Mouse (Mus musculus) liver, postnatal 0 days (tissue): ENCODE measurements around the gene Izumo2. TPM values are rescaled to one million over a fixed set of nuclear protein-coding genes. Genes with fewer than 3 reads are reported as not detected.
"Not testable (repeated sequence)": the region's sequence is repeated elsewhere in the genome, so short reads cannot be mapped to it uniquely, and the experiment has no call there.

Experiments used
- ATAC-seq: fragments of 200-750 bp; cut with Nextera tagmentation; 2 replicates; pipeline ENCODE4 v1.8.0; 2017; ENCODE audit warnings: mild to moderate bottlenecking, moderate library complexity
- DNase-seq: peaks from one replicate; pipeline ENCODE4 v3.0.0-alpha.2; 2016
- H3K27ac ChIP-seq: fragments of 300-500 bp; sonication (generic); 2 replicates; pipeline ENCODE4 v1.5.1; 2014; ENCODE audit warnings: antibody characterized with exemption, moderate library complexity, mild to moderate bottlenecking, low read depth
- H3K27me3 ChIP-seq: fragments of 300-500 bp; sonication (generic); 2 replicates; pipeline ENCODE4 v1.6.1; 2014; ENCODE audit warnings: low read length, control low read depth, mixed read lengths; ENCODE audit not compliant: insufficient read depth
- H3K36me3 ChIP-seq: fragments of 300-500 bp; sonication (generic); replicated peaks from 2 replicates; pipeline ENCODE4 v1.6.1; 2014; ENCODE audit warnings: mild to moderate bottlenecking, control low read depth, low read length, moderate library complexity, mixed read lengths; ENCODE audit not compliant: insufficient read depth
- H3K4me1 ChIP-seq: fragments of 300-500 bp; sonication (generic); 2 replicates; pipeline ENCODE4 v1.6.1; 2014; ENCODE audit warnings: antibody characterized with exemption, mild to moderate bottlenecking, control low read depth; ENCODE audit not compliant: insufficient read depth
- H3K4me2 ChIP-seq: fragments of 300-500 bp; sonication (generic); 2 replicates; pipeline ENCODE4 v1.6.1; 2014; ENCODE audit warnings: low read depth, mild to moderate bottlenecking, low read length, moderate library complexity, mixed read lengths
- H3K4me3 ChIP-seq: fragments of 300-500 bp; sonication (generic); 2 replicates; pipeline ENCODE4 v1.5.1; 2014; ENCODE audit warnings: low read depth, low read length
- H3K9ac ChIP-seq: fragments of 300-500 bp; sonication (generic); replicated peaks from 2 replicates; pipeline ENCODE4 v1.6.1; 2014; ENCODE audit warnings: mild to moderate bottlenecking, moderate library complexity
- H3K9me3 ChIP-seq: fragments of 300-500 bp; sonication (generic); 2 replicates; pipeline ENCODE4 v1.6.1; 2016; ENCODE audit warnings: mild to moderate bottlenecking, control low read depth, low read length, mixed read lengths
- CTCF ChIP-seq: sonication (generic); IDR thresholded peaks from 2 replicates; pipeline ENCODE4 v1.5.1; 2016; ENCODE audit warnings: antibody characterized with exemption, low read depth
- EP300 ChIP-seq: IDR thresholded peaks from 2 replicates; pipeline ENCODE4 v1.6.1; 2016; ENCODE audit warnings: antibody characterized with exemption, low read depth, mild to moderate bottlenecking
- WGBS: fragments of 180-500 bp; shearing (Covaris S2); extraction: QIAGEN DNeasy Blood & Tissue Kit; methylation state at CpG from one replicate; pipeline ENCODE4 v1.1.7; 2014; ENCODE audit not compliant: insufficient replicate concordance; 5-methylcytosine and 5-hydroxymethylcytosine counted together
- polyA plus RNA-seq: library from polyadenylated mRNA; unstranded; fragments of >200 nt; fragmentation: Nextera tagmentation; extraction: Ambion mirVana; gene quantifications from 2 replicates; pipeline ENCODE4 v1.2.1, GENCODE M21; 2015

Izumo2 gene
- polyA plus RNA-seq, 1 experiment from 2014 or later: not detected

DNA sequence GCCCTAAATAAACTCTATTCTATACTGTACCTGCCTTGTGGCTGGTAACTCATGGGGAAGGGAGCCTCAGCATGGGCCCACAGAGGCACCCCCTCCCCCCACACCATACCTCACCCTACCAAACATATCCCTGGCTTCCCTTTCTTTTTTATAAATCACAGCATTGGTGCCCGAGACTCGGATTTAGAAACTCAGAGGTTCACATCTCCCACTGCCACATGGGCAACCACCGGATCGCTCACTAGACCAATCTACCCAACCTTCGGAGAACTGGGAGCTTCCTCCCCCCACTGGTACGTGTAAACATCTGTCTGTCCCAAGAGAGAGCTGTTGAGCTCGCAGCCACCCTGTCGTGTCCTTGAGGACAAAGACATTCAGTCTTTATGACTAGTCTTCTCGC lies 35.7 kb downstream of the Izumo2 start:
- Histone ChIP-seq H3K4me2 (no peak overlapping the region), H3K27ac (no peak overlapping the region), H3K27me3 (no peaks in the 10 kb centered on the region), H3K9me3 (no peaks in the 10 kb centered on the region), H3K9ac (no peak overlapping the region), H3K36me3 (no peaks in the 10 kb centered on the region), H3K4me1 (peaks cover 19% of the 10 kb centered on the region), H3K4me3 (no peak overlapping the region)
- 65% methylated on average over 9 of the region's 9 CpGs for WGBS
- TF ChIP-seq CTCF: no peak
- TF ChIP-seq EP300: no peak
- ATAC-seq (no peak), DNase-seq (no peak)

GRCm38 (mm10) chr7:44745076-44745475 lies 36.5 kb downstream of the Izumo2 start:
- ATAC-seq: peak; percentile 12; the same call in 1 of the 2 replicates
- H3K27ac ChIP-seq: no peak overlapping the region

DNA sequence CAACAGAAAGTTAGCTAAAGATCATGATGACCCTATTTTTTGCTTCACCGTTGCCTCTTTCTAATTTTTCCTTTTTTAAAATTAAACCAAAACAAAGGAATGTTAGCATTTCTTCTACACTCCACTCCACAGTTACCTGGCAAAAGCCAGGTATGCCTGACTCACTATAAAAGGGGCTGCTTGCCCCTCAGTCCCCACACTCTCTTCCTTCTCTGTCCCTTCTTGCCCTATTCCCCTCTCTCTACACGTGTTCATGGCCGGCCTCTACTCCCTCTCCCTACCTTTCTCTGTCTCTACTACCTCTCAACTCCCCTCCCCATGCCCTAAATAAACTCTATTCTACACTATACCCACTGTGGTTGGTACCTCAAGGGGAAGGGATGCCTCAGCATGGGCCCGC lies 38.6 kb downstream of the Izumo2 start:
- peaks cover 24% of the 10 kb centered on the region for H3K4me1 ChIP-seq
- H3K27ac ChIP-seq: no peak overlapping the region
- H3K27me3 ChIP-seq: no peaks in the 10 kb centered on the region
- WGBS: 68% methylated on average over 4 of the region's 4 CpGs
- no peaks in the 10 kb centered on the region for H3K9me3 ChIP-seq
- H3K9ac ChIP-seq: no peak overlapping the region
- no peak for TF ChIP-seq CTCF
- TF ChIP-seq EP300: no peak
- no peak for DNase-seq
- peaks cover 3% of the 10 kb centered on the region; the same call in 1 of the 2 replicates for H3K36me3 ChIP-seq
- no peak overlapping the region for H3K4me3 ChIP-seq
- no peak for ATAC-seq
- H3K4me2 ChIP-seq: peak overlapping the region; percentile 77; the same call in 1 of the 2 replicates

More at GRCm38 (mm10) chr7:44745076-44745475, 36.5 kb downstream of the Izumo2 start:
- DNase-seq: peak; percentile 79
- TF ChIP-seq CTCF: peak; percentile 83
- no peak for TF ChIP-seq EP300
- peak overlapping the region; percentile 60 for H3K4me2 ChIP-seq
- H3K9me3 ChIP-seq: no peaks in the 10 kb centered on the region
- H3K9ac ChIP-seq: no peak overlapping the region; the same call in 1 of the 2 replicates
- peak overlapping the region; percentile 24 for H3K4me3 ChIP-seq
- H3K27me3 ChIP-seq: no peaks in the 10 kb centered on the region
- 1% methylated on average over 18 of the region's 18 CpGs for WGBS
- H3K36me3 ChIP-seq: no peaks in the 10 kb centered on the region
- peaks cover 24% of the 10 kb centered on the region for H3K4me1 ChIP-seq

DNA sequence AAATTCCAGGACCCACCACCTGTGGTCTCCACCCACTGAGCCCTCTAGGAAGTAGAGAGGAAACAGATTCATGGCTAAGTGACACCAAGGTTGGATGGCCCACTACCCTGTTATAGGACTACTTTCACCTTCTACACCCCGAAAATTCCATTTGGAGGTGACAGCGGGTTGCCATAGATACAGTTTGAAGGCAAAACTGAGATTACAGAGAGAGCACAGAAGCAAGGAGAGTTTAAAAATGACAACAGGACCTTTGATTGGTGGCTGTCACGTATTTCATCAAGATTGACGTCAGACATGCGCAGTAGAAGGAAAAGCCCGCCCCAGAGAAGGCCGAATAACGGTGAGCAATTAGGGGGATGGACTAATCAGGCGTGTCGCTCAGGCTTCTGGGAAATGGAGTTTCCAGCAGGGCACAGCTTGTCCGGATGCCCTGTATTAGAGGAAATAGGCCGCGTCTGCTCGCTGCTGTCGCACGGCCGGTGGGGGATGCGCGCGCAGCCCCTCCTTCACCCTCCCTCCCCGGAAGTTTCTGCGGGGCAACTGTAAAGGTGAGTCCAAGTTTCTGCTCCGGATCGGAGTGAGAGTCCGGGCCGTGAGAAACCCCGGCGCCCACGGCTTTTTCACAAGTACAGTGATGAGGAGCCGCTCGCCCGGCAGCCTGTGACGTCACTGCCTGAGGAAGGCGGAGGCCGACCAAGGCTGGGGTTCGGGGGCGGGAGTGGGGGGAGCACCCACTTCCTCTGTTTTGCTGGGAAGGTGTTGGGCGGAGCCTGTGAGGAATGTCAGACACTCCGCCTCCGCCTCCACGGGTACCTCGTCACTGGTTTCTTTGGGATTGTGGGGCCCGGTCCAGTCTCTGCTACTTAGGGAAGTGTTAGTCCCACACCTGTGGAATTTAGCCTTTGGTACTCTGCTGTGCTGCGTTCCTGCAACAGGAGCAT lies 39.8 kb downstream of the Izumo2 start, which contains the start of gene Vrk3:
Gene Vrk3, plus strand, starts transcription at position 313 of the 944 bp plus-strand sequence.
- peak; percentile 95 for DNase-seq
- Histone ChIP-seq H3K9me3 (no peaks in the 10 kb centered on the region), H3K27ac (peak within 1 kb of the TSS; percentile 91), H3K4me3 (peak within 1 kb of the TSS; percentile 79), H3K36me3 (peaks cover 14% of the 10 kb centered on the region), H3K4me1 (peaks cover 24% of the 10 kb centered on the region), H3K27me3 (no peaks in the 10 kb centered on the region), H3K9ac (peak within 1 kb of the TSS; percentile 75), H3K4me2 (peak within 1 kb of the TSS; percentile 77)
- ATAC-seq: peak; percentile 99
- TF ChIP-seq CTCF (no peak), EP300 (peak; percentile 70; the same call in 1 of the 2 replicates)
- under 1% methylated on average over 44 of the region's 44 CpGs for WGBS

DNA sequence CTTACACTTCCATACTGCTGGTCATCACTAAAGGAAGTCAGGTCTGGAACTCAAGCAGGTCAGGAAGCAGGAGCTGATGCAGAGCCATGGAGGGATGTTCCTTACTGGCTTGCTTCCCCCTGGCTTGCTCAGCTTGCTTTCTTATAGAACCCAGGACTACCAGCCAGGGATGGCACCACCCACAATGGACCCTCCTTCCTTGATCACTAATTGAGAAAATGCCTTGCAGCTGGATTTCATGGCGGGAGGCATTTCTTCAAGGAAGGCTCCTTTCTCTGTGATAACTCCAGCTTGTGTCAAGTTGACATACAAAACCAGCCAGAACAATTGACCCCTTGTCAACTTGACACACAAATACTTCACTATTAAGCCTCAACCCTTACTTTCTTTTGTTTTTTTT lies 42.4 kb downstream of the Izumo2 start, which contains the start of gene Zfp473:
Gene Zfp473, minus strand, starts transcription at position 101 of the 400 bp plus-strand sequence.
- H3K9me3 ChIP-seq, H3K4me2 ChIP-seq, H3K4me3 ChIP-seq, H3K27me3 ChIP-seq, ATAC-seq, H3K27ac ChIP-seq, DNase-seq, H3K9ac ChIP-seq: not testable (repeated sequence)
- 85% methylated on average over 1 of the region's 1 CpGs for WGBS
- peaks cover 39% of the 10 kb centered on the region for H3K36me3 ChIP-seq
- peaks cover 20% of the 10 kb centered on the region for H3K4me1 ChIP-seq

GRCm38 (mm10) chr7:44757164-44757563 lies 48.6 kb downstream of the Izumo2 start:
- H3K4me3 ChIP-seq: no peak overlapping the region
- no peak overlapping the region for H3K27ac ChIP-seq
- no peaks in the 10 kb centered on the region for H3K9me3 ChIP-seq
- ATAC-seq (no peak), DNase-seq (no peak)
- H3K36me3 ChIP-seq: peaks cover 85% of the 10 kb centered on the region
- TF ChIP-seq EP300 (no peak), CTCF (no peak)
- H3K9ac ChIP-seq: no peak overlapping the region
- 88% methylated on average over 2 of the region's 2 CpGs for WGBS
- H3K4me1 ChIP-seq: no peaks in the 10 kb centered on the region
- no peak overlapping the region for H3K4me2 ChIP-seq
- H3K27me3 ChIP-seq: no peaks in the 10 kb centered on the region
